Mouse (Mus musculus) liver, embryonic 12.5 days (tissue): ENCODE measurements around the gene Eif2ak4. TPM values are rescaled to one million over a fixed set of nuclear protein-coding genes. Genes with fewer than 3 reads are reported as not detected.

ENCODE experiments used
- ATAC-seq: fragments of 200-750 bp; cut with Nextera tagmentation; 2 replicates; pipeline ENCODE4 v1.8.0; 2017; ENCODE audit warnings: moderate number of reproducible peaks, mild to moderate bottlenecking, moderate library complexity
- H3K27ac ChIP-seq: fragments of 300-500 bp; sonication (generic); 2 replicates; pipeline ENCODE4 v1.5.1; 2016; ENCODE audit warnings: mild to moderate bottlenecking
- H3K27me3 ChIP-seq: fragments of 300-500 bp; sonication (generic); replicated peaks from 2 replicates; pipeline ENCODE4 v1.6.1; 2016; ENCODE audit warnings: mild to moderate bottlenecking, moderate library complexity
- H3K36me3 ChIP-seq: fragments of 300-500 bp; sonication (generic); 2 replicates; pipeline ENCODE4 v1.6.1; 2016; ENCODE audit warnings: mild to moderate bottlenecking, moderate library complexity
- H3K4me1 ChIP-seq: fragments of 300-500 bp; sonication (generic); 2 replicates; pipeline ENCODE4 v1.6.1; 2016
- H3K4me2 ChIP-seq: fragments of 300-500 bp; sonication (generic); 2 replicates; pipeline ENCODE4 v1.6.1; 2016; ENCODE audit warnings: mild to moderate bottlenecking, moderate library complexity
- H3K4me3 ChIP-seq: fragments of 300-500 bp; sonication (generic); 2 replicates; pipeline ENCODE4 v1.5.1; 2016; ENCODE audit warnings: mild to moderate bottlenecking, moderate library complexity
- H3K9ac ChIP-seq: fragments of 300-500 bp; sonication (generic); 2 replicates; pipeline ENCODE4 v1.6.1; 2016; ENCODE audit warnings: mild to moderate bottlenecking, moderate library complexity
- H3K9me3 ChIP-seq: fragments of 300-500 bp; sonication (generic); replicated peaks from 2 replicates; pipeline ENCODE4 v1.6.1; 2016; ENCODE audit warnings: mild to moderate bottlenecking, moderate library complexity
- WGBS: fragments of 180-500 bp; shearing (Covaris S2); methylation state at CpG from one replicate; pipeline ENCODE4 v1.1.7; 2016; ENCODE audit not compliant: insufficient replicate concordance; 5-methylcytosine and 5-hydroxymethylcytosine counted together
- polyA plus RNA-seq: library from polyadenylated mRNA; unstranded; fragments of >200 nt; fragmentation: Nextera tagmentation; extraction: Ambion mirVana; gene quantifications from 2 replicates; pipeline ENCODE4 v1.2.1, GENCODE M21; 2016

Eif2ak4 gene
- 7.6 and 8.5 TPM in 2 replicates for polyA plus RNA-seq

DNA sequence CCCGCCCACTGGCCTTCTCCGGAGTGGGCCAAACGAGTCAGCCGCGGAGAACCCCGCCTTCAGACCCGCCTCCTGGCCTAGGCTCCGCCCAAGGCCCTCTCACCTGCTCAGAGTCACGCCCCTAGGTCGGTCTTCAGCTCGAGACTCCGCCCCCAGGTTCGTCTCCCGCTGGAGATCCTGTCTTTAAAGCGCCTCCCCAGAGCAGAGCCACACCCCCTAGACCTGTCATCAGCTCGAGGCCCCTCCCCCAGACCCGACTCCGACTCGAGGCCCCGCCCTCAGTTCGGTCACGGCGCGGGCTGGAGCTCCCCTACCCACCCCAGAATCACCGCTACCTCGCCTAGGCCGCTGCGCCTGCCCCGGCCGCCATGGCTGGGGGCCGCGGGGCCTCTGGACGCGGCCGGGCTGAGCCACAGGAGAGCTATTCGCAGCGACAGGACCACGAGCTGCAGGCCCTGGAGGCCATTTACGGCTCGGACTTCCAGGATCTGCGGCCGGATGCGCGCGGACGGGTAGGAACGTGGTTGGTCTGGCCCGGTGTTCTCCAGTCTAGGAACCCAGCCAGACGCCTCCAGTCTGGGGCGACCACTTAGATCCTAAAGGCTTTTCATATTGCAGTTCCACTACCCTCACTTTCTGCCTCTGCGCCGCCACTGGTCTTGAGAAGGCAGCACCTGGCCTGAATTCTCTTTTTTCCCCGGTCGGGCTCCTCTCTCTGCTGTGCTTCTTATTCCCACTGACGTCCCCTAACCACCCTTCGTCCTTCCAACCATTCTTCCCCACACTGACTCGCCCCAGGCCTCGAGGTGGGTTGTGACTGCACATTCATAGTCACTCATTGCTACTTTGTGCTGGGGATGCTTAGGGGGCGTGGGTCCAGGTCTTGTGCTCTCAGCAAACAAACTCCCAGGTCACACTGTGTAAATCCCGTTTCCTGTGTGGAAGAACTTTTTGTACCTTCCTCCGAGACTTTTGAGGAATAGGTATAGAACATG is at the start of gene Eif2ak4:
Gene Eif2ak4, plus strand, starts transcription at position 278 of the 995 bp plus-strand sequence.
- Histone ChIP-seq H3K4me3 (peak within 1 kb of the TSS; percentile 75), H3K27me3 (no peaks in the 10 kb centered on the region), H3K9me3 (no peaks in the 10 kb centered on the region), H3K36me3 (no peaks in the 10 kb centered on the region), H3K9ac (peak within 1 kb of the TSS; percentile 88), H3K27ac (peak within 1 kb of the TSS; percentile 82), H3K4me1 (peaks cover 36% of the 10 kb centered on the region), H3K4me2 (peak within 1 kb of the TSS; percentile 91)
- ATAC-seq = peak; percentile 98
- WGBS = under 1% methylated on average over 61 of the region's 61 CpGs

DNA sequence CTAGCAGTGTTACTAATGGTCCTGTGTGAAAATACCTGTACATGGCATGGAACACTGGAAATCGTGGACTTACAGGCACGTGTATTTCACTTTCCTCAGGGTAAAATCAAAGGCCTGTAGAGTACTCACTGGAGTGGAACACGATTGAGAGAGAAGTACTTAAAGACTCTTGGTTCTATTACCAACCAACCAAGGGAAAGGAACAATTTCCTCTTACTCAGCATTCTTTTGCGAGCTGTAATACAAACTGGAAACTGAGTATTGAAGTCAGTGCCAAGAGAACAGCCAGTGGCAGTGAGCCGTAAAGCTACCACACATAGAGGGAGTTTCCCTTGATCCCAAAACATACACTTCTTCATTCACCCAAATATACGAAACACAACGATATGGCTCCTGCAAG is 47.1 kb upstream of the Eif2ak4 start:
- no peak for ATAC-seq
- Histone ChIP-seq H3K36me3 (no peaks in the 10 kb centered on the region), H3K27ac (no peak overlapping the region), H3K4me2 (no peak overlapping the region), H3K4me3 (no peak overlapping the region), H3K27me3 (no peaks in the 10 kb centered on the region; the same call in 1 of the 2 replicates), H3K9ac (no peak overlapping the region), H3K9me3 (no peaks in the 10 kb centered on the region), H3K4me1 (no peaks in the 10 kb centered on the region)
- 68% methylated on average over 7 of the region's 7 CpGs for WGBS

DNA sequence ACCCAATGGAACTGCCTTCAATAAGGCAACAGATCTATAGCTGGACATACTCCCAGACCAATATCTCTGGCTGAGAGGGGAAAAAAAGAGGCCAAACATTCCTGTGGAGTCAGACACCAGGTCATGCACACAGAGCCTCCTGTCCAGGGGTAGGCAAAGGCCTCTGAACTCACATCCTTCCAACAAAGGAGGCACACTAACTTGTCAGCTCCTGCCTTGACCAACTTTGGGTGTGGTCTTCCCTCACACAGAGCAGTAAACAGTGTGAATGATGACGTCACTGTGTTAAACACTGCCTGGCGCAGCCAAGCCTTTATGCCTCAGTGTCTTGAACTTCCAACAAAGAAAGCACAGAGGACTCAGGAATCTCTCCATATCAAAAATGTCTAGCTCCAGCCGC is 44.5 kb upstream of the Eif2ak4 start:
- no peak overlapping the region for H3K27ac ChIP-seq
- no peak overlapping the region for H3K4me3 ChIP-seq
- ATAC-seq = no peak
- 54% methylated on average over 3 of the region's 3 CpGs for WGBS
- no peaks in the 10 kb centered on the region for H3K4me1 ChIP-seq
- H3K36me3 ChIP-seq = no peaks in the 10 kb centered on the region
- H3K4me2 ChIP-seq = no peak overlapping the region
- no peaks in the 10 kb centered on the region; the same call in 1 of the 2 replicates for H3K27me3 ChIP-seq
- no peak overlapping the region for H3K9ac ChIP-seq
- no peaks in the 10 kb centered on the region for H3K9me3 ChIP-seq

DNA sequence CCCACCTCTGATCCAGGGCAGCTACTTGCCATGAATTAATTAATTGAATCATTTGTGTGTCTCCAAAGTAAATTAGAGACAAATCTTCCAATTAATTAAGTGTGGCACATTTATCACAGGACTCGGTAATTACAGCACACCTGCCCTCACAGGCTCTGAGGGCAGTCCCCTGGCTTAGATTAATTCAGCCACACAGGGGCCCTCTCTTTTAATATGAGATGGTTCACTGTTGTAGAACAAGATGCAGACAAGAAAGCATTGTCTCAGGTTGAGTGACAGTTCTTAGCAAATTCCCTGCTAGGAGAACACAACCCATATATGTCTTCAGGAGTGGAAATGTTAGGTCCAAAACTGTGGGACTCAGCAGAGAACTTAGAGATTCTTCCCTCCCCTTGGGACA is 42.9 kb upstream of the Eif2ak4 start:
- H3K27me3 ChIP-seq = no peaks in the 10 kb centered on the region; the same call in 1 of the 2 replicates
- H3K4me3 ChIP-seq = no peak overlapping the region
- no peaks in the 10 kb centered on the region for H3K9me3 ChIP-seq
- no peak overlapping the region for H3K4me2 ChIP-seq
- H3K4me1 ChIP-seq = no peaks in the 10 kb centered on the region
- H3K9ac ChIP-seq = no peak overlapping the region
- 60% methylated on average over 1 of the region's 1 CpGs for WGBS
- H3K27ac ChIP-seq = no peak overlapping the region
- no peak for ATAC-seq
- no peaks in the 10 kb centered on the region for H3K36me3 ChIP-seq

DNA sequence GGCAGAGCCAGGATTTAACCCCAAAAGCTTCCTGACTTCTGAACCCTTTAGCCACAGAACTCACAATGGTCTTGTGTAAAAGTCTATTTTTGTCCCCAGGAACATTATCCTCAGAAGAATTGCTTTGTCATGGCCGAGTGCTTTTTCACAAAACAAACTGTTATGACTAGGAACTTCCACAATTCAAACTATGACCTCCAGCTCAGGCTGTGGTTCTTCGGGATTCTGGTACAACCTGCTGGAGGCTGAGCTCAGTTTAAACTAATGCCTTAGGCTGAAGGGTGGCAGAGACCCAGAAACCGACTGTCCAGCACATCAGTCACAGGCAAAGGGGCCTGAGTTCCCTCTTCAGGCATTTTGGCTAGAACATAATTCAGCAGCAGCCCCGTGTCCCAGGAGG is 34.9 kb upstream of the Eif2ak4 start:
- 45% methylated on average over 4 of the region's 4 CpGs for WGBS
- H3K4me1 ChIP-seq = no peaks in the 10 kb centered on the region
- ATAC-seq = no peak
- H3K27me3 ChIP-seq = no peaks in the 10 kb centered on the region; the same call in 1 of the 2 replicates
- no peaks in the 10 kb centered on the region for H3K9me3 ChIP-seq
- H3K9ac ChIP-seq = no peak overlapping the region
- H3K4me3 ChIP-seq = no peak overlapping the region
- no peak overlapping the region for H3K4me2 ChIP-seq
- H3K36me3 ChIP-seq = no peaks in the 10 kb centered on the region
- H3K27ac ChIP-seq = no peak overlapping the region

DNA sequence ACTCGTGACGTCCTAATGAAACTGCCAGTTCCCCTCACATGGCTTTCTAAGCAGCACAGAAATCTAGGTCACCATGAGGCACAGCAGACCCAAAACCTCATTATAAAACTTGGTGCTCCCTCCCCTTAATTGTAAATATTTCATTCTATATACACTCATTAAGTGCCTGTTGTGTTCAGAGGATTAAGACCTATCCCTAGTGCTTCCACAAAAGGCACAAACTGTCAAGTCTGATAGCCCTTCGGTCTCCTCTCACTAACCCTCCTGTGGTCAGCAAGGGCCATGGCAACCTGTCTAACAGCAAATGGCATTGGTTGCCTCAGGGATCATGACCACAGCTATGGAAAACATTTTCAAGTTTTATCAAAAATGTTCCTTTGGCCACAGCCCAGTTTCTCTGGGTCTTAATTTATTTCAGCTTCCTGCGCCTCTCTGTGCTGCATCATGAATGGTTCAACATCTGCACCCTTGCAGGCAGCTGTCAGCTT is 34.5 kb upstream of the Eif2ak4 start:
- 61% methylated on average over 4 of the region's 4 CpGs for WGBS
- Histone ChIP-seq H3K4me2 (no peak overlapping the region), H3K4me3 (no peak overlapping the region), H3K4me1 (no peaks in the 10 kb centered on the region), H3K27me3 (no peaks in the 10 kb centered on the region; the same call in 1 of the 2 replicates), H3K9me3 (no peaks in the 10 kb centered on the region), H3K36me3 (no peaks in the 10 kb centered on the region), H3K27ac (no peak overlapping the region), H3K9ac (no peak overlapping the region)
- no peak for ATAC-seq

DNA sequence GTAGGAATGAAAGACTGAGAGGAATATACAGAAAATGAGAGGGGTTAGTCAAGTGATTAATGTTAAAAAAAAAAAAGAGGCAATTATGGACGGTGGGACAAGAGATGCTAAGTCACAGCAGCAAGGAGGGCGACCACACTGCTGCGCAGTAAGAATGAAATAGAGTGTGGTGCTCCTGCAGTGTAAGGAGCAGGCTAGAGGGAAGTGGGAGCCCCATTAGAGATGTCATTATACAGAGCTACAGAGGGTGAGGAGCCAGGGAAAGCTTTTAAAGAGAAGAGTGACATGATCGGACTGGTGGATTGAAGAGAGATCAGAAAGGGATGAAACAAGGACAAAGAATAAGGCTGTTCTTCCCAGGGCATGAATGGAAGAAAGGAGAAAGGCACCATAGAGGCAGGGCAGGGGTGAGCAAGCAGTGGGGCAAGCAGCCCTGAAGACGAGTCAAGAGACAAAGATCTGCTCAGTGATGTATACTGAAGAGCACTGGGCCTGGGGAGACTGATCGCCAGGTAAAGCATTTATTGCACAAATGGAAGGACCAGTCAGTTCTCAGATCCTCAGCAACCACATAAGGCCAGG is 33.2 kb upstream of the Eif2ak4 start:
- no peak overlapping the region for H3K9ac ChIP-seq
- no peaks in the 10 kb centered on the region for H3K36me3 ChIP-seq
- H3K27me3 ChIP-seq = peaks cover under 1% of the 10 kb centered on the region; the same call in 1 of the 2 replicates
- no peaks in the 10 kb centered on the region for H3K9me3 ChIP-seq
- no peaks in the 10 kb centered on the region for H3K4me1 ChIP-seq
- H3K4me3 ChIP-seq = no peak overlapping the region
- ATAC-seq = no peak
- H3K27ac ChIP-seq = no peak overlapping the region
- WGBS = 61% methylated on average over 6 of the region's 6 CpGs
- no peak overlapping the region for H3K4me2 ChIP-seq

DNA sequence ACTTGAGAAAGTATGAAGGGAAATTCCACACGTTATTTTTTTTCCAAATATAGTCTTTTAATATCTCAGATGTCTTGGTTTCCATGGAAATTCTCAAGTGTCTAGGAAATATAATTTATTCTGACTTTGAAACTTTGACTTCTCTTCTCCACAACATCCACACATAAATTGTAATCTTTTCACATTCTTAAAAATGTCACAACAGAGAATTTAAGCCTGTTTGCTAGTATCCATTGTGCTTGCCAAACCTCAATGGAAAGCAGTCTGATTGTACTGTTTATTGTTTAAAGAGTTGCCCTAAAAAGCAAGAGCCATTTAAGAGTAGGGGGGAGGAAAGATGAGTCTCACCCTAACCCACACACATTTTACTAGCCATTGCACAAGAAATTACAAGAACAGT is 16.6 kb upstream of the Eif2ak4 start:
- 47% methylated on average over 1 of the region's 1 CpGs for WGBS
- Histone ChIP-seq H3K4me2 (no peak overlapping the region), H3K4me1 (peaks cover 18% of the 10 kb centered on the region), H3K27ac (no peak overlapping the region), H3K9ac (no peak overlapping the region), H3K4me3 (no peak overlapping the region), H3K27me3 (peaks cover 60% of the 10 kb centered on the region), H3K36me3 (no peaks in the 10 kb centered on the region), H3K9me3 (no peaks in the 10 kb centered on the region)
- ATAC-seq = no peak

DNA sequence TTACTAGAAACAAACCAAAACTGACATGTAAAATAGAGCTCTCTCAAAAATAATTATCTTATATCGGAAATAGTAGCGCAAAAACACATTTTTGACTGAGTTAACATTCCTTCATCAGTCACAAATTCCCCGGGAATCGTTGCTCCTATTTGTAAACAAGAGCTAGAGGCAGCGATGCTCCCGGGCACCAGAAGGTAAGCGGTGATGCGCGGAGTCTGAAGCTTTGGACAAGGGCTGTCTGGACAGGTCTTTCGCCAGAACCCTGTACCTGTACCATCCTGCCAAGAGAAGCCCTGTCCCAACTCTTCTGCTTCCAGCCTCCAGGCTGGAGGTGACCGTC is 15.9 kb upstream of the Eif2ak4 start:
- WGBS = 13% methylated on average over 11 of the region's 11 CpGs
- ATAC-seq = no peak

DNA sequence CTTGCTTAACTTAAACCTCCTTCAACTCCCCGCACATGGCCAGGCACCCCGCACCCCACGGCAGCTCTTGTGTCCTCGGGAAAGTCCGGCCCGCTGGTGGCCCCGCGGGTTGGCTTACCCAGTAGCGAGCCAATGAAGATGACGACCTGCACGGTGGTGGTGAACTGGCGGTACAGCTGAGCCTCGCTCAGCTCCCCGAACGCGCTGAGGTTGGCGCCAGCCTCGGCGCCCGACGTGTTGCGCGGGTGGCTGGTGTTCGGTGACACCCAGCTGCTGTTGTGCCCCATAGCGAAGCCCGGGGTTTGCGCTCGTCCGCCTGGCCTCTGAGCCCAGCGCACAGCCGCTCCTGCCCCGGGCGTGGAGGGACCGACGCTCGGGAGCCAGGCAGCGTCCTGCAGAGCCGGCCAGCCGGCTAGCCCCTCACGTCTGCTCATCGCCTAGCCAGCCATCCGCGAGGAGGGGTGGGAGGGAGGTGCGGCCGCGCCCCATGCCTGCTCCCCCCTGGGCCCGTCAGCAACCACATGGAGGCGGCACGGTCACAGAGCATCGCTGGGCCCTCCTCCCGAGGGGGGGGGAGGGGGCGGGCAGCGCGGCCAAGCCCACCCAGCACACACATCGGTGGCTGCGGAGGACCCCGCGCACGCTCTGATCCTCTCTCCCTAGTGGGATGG is 15.4 kb upstream of the Eif2ak4 start, which contains the start of gene Gpr176:
Gene Gpr176, minus strand, starts transcription at position 519 of the 671 bp plus-strand sequence.
- Histone ChIP-seq H3K4me2 (peak within 1 kb of the TSS; percentile 74), H3K27me3 (peaks cover 58% of the 10 kb centered on the region), H3K9me3 (no peaks in the 10 kb centered on the region), H3K4me3 (peak within 1 kb of the TSS; percentile 54), H3K9ac (peak within 1 kb of the TSS; percentile 50), H3K27ac (0 out of 2 replicates have a peak within 1 kb of the TSS, but pooled peaks have one; percentile 11), H3K36me3 (no peaks in the 10 kb centered on the region), H3K4me1 (peaks cover 18% of the 10 kb centered on the region)
- 1% methylated on average over 57 of the region's 59 CpGs for WGBS
- peak; percentile 59 for ATAC-seq

More for the DNA sequence above, 15.9 kb upstream of the Eif2ak4 start:
- Histone ChIP-seq H3K9me3 (no peaks in the 10 kb centered on the region), H3K27ac (no peak overlapping the region), H3K4me2 (peak overlapping the region; percentile 74), H3K9ac (0 out of 2 replicates have a peak overlapping the region, but pooled peaks have one; percentile 50), H3K4me3 (peak overlapping the region; percentile 54), H3K36me3 (no peaks in the 10 kb centered on the region), H3K27me3 (peaks cover 60% of the 10 kb centered on the region), H3K4me1 (peaks cover 18% of the 10 kb centered on the region)

DNA sequence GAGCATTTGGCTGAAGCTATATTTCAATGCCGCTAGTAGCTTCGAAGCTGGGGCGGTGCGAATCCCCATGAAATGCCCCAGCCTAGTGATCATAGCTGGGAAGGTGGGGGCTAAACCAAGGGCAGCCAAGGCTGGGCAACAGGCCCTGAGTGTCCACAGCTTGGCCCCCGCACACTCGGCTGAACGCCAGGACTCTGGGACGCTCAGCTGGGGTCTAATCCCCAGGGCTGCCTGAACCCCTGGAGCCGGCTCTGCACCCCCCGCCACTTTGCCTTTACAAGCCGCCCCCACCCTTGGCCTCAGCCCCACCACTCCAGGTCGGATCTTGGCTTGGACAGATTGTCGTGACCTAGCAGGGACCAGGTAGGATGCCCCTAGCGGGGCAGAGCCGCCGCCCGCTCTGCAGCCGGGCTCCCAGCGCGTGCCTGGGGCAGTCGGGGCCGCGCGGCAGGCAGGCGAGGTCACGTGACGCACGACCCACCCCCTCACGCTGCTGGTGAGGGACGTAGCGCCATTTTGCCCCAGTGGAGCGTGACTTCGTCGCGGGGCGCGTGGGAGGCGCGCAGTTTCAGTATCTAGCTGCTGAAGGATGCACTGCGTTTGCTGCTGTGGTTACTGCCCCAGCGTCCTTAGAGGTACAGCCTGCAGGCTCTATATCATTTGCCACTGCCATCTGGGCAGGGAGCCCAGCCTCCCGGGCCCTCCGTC is 14.7 kb upstream of the Eif2ak4 start:
- ATAC-seq = peak; percentile 76
- Histone ChIP-seq H3K4me2 (peak overlapping the region; percentile 74), H3K9me3 (no peaks in the 10 kb centered on the region), H3K4me3 (peak overlapping the region; percentile 54), H3K36me3 (no peaks in the 10 kb centered on the region), H3K4me1 (peaks cover 18% of the 10 kb centered on the region), H3K27ac (0 out of 2 replicates have a peak overlapping the region, but pooled peaks have one; percentile 11), H3K9ac (peak overlapping the region; percentile 50), H3K27me3 (peaks cover 55% of the 10 kb centered on the region)
- 3% methylated on average over 43 of the region's 43 CpGs for WGBS
